Mouse (Mus musculus) ES-CJ7 (cell line): Measurements from ENCODE around the gene Ccnd2.

Experiments
- DNase-seq: peaks from one replicate; pipeline ENCODE4 v3.0.0; 2011; ENCODE audit warnings: low read depth, low spot score

Ccnd2 gene

DNA sequence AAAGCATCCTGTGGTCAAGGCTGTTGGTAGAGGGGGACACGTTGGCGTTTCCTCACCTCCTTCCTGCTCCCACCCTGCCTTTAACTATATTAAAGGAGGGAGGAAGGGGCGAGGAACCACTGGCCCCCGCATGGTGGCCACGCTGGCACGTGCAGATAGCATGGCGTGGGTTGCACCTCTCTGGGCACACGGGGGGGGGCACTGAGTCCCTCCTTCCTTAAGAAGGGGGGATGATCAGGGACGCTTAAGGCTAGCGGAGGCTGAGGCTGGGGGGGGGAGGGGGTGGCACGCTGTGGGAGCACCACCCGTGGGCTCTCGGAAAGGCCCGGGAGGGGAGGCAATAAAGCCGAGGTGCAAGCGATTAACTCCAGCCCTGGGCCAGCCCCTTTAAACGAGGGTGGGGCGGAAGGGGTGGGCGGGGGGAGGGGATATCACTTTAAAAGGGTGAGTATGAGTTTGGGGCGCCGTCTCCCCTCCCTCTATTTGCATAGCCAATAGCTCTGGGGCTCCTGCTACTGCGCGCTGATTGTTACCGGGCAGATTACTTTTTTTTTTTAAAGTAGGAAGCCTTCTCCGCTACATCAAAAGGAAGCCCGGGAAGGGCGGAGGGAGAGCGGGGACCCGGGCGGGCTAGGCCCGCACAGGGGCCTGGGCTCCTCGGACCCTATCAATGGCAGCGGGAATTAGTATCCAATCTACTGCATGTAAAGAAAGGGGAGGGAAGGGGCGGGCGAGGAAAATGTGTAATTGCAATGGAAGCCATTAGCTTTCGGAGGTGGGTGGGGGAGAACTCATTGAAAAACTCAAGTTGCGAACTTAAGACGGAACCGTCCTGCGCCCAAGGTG is at the start of gene Ccnd2:
Gene Ccnd2, minus strand, starts transcription at position 88 of the 846 bp plus-strand sequence.
- peak; percentile 95 for DNase-seq

DNA sequence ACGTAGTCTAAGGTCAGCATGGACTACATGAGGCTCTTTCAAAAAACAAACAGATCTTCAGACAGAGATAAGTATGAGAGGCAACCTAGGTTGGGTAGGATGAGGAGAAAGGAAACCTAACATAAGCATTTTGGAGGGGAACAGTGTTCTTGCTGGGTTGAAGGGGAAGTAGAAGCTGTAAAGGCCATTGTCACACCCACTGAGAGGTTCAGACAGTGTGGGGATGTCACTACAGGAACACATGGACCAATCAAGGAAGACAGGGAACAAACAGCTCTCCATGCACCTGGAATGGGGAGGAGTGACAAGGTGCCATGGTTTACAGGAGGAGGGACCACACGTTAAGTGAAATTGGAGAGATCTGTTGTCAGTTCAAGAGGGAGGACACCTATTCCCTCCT is 45.0 kb upstream of the Ccnd2 start:
- no peak for DNase-seq

DNA sequence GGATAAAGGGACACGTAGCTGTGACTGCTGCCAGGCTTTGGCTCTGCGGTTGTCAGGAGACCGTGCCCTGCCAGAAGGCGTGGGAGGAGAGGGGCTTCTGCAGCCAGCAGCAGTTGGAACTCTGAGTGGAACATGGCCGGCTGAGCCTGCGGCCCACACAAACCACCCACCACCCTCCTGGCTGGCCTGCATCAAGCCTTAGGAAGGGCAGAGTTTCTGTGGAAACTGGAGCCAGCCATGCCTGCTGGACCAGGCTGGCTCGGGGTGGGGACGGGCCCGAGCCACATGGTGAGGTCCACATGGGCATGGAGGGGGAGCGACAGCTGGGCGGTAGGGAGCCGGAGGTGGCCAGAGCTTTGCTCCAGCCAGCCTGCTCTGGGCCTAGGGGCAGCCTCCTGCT is 29.3 kb upstream of the Ccnd2 start:
- no peak for DNase-seq

DNA sequence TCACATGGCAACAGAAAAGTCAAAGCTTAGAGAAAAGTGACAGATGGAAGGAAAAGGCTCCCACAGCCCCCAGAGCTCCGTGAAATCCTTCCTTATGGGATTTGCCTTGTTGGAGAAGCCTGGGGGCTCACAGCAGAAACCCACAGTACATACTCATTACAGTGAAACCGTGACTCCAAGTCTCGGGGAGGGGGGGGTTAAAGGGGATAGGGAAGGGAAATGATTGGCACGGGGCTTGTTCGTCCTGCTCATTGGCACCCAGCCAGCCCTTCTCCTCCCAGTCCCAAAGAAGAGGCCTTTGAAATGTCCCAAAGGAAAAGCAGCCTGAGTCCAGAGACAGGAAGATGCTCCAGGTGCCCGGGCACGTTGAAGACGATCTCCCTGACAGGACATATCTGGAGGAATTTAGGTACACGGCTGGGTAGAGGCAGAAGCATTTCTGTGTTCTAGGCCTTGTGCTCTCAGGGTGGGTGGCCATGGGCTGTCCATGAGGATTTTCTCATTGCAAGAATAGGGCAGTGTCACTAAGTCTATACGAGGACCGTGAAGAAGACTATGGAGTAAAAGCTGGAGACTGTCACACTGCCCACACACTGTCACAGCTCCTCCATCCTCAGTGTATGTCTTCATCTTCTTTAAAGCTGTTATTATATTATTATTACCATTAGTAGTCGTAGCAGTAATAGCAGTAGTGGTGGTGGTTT is 27.2 kb upstream of the Ccnd2 start:
- no peak for DNase-seq

DNA sequence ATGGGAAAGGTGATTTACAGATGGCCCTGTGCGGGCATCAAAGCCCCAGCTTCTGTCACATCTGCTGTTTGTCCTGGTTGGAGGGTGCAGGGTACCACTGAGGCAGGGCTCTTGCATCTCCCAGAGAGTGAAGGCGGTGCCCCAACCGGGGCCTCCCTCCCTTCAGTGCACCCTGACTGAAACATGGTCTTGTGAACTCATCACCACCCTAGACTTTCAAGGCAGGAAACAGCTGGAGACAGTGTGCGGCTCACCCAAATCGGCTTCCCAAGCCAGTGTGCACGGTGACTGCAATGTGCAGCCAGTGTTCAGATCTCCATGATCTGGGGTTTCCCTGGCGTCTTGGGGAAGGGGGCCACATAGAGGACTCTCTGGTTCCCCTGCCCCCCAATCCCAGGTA is 26.0 kb upstream of the Ccnd2 start:
- DNase-seq = no peak

DNA sequence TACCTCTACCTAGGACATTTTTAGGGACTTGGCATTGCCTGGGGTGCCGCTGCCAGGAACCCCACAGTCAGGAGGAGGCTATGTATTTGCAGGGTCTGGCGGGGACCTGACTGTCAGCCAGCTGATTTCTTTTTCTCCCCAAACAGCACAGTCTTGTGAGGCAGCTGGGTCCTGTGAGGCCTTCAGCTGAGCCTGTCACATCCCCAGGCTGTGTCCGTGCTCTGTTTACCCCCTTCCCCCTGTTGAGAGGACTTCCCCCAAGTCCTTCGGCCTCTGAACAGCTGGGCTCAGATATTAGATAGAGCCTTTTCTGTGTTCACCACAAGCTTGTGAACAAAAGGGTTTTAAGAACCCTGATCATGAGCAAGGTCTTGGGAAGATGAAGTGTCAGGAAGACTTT is 25.4 kb upstream of the Ccnd2 start:
- no peak for DNase-seq

DNA sequence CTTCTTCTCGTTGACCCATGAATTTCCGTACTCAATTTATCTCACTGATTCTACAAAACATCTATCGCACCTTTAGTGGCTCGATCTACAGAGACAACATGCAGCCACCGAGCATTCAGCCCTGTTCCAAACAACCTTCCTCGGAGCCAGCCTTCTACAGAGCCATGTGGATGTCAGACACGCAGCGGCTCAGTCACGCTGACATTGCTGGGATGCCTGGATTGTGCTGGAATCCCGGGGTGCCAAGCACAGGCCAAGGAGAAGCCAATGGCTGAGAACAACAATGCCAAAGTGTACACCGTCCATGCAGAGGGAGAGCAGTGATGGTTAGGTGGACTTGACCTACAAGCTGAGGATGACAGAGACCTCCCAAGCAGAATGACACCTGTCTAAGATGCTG is 20.5 kb upstream of the Ccnd2 start:
- DNase-seq = no peak

DNA sequence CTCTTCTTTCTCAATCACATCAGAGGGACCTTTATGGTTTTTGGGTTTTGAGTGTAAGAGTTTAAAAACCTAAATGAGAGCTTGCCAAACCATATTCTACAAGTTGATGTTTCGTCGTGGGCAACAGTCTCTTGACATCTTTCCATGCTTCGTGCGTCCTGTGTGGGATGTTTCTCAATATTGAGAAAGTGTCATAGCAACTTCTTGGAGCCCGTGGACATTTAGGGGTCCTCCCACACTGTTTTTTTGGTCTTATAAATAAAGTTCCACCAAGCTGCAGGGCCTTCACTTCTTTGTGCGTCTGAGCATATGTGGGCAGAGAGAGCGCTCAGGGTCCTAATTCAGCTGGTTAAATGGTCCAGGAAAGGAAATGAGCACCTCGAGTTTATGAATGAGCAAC is 18.7 kb upstream of the Ccnd2 start:
- DNase-seq = no peak

DNA sequence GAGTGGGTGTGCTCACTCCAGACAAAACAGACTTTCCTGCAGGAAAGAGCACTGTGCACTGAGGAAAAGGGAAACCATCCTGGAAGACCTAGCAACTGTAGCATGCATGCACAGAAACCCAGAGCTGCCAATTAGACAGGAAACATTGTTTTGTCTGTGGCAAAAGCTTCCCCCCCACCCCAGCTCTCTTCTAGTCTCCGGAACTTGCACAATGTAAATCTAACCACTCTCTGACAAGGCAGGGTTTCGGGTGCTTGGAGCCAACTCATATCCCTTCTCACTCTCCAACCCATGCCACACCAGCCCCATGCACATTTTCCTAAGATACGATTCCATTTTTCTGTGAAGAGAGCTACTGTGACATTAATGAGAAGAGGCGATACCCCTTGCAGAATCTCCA is 13.7 kb upstream of the Ccnd2 start:
- no peak for DNase-seq

DNA sequence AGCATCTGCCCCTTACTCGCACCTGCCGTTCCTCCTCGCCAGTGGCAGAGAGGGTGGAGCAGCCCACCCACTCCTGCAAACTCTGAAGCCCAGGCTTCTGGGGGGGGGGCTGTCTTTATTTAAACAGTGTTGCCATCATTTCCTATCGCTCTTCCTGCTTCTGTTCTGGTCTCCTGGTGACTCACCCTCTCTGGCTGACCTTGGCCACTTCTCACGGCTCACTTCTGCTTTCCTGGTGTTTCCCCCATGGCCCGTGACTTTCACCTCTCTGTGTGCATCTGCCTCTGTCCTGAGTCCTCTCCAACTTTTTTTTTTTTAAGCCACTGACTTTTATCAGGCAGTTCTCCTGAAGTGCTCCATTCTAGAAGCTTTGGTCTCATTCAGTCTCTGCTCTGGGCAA is 10.8 kb upstream of the Ccnd2 start:
- DNase-seq = no peak

DNA sequence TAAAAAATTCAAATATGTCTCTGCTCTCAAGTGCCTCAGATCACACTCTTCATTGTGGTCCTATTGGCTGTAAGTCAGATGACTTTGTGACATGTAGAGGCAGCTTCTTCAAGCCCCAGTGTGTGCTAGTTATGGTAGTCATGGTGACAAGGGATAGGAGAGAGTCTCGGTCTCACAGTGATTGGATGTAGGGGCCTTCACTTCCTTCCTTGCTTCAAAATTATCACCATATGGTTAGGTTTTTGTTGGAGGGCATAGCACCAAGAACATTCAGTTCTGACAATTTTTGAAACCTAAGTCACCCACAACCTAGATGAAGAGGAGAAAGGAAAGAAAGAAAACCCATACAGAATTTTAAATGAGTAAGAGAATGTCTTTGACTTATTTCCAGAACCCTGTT is 5.3 kb upstream of the Ccnd2 start:
- no peak for DNase-seq

DNA sequence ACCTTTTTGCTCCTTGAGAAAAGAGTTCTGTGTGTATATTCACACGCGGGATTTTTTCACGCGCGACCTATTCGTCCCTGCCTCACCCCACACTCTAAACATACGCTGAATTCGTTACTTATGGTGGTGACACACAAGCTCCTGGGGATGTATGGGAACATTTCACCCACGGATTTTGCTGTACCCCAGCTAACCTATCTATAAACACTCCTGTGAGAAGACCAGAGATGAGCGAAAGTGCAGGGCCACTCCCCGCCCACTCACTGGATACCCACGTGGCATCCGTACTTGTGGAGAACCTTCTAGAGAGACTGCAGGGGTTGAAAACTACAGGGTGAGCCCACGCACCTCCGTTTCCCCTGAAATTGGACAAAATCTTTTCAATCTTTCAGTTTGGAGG is 3.5 kb upstream of the Ccnd2 start:
- peak; percentile 45 for DNase-seq

DNA sequence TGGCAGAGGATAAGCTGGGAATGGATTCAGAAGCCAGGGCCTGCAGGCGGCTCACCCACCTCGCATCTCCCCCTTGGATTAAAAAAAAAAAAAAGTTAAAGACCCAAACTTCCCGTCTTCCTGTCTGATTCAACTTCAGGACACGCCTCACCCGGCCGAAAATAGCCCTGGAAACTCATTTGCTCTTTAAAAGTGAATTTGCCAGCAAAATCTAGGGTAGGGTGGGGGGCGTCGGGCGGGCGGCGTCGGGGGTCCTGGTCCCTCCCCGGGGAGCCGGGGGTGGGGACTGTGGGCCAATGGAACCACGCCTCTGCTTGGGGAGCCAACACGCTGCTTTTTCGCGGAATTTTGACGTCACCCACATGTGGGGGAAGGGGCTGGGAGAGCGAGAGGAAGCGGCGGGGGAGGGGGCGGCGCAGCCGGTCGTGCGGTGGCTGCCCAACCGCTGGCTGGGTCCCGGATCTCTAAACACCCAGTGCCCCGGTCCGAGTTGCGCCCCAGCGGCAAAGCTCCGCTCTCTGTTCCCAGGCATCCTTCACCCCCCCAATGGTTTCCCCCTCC is 2.8 kb upstream of the Ccnd2 start:
- peak; percentile 89 for DNase-seq

DNA sequence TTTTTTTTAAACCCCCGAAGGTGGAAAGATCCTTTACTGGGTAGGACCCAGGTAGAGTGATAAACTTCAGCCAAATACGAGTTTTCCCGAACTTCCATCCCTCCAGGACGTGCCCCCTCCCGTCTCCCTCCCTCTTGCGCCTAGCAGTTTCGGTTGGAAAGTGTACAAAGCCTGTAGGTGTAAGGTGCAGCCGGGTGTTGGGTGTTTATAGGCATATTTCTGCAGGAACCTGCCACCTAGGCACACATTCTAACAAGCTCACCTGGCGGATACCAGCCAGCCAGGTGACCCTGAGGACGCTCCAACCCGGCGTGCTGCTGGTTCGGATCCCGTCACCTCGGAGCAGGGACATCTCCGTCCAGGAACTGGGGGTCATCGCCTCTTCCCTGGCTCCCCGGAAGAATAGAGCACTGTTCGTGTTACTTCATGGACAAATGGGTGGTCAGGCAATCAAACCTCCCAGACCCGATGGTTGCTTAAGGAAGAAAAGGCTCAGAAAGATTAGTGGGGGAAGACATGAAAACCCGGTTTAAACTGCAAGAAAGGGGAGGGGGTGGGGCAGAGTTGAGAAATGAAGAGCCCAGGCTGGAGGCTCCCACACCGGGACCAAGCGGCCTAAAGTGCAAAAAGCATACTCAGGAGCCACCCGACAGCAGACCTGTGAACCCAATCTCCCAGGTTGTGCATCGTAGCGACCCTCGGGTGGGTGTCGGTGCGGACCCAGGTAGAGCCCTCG is 2.1 kb upstream of the Ccnd2 start:
- DNase-seq = peak; percentile 76

DNA sequence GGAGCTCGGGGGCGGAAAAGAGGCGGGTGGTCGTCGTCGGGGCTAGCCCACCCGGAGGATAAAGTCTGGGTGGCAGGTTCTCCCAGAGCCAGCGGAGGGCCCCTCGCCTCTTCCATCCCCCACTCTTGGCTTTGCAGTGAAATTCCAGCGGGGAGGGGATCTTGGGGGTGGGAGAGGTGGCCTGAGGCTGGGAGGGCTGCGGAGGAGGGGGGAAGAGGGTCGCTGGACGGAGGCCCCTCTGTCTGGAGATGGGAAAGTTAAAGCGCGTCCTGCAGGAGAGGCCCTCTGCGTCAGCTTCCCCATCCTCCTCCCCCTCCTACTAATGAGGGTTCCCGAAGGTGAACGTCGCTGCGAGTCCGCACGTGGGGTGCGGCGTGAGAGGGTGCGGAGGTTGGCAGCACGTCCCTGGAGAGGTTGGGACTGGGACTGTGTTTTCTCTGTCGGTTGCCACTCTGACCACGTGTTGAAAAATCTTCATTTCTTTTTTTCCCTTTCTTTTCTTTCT is 1.4 kb upstream of the Ccnd2 start:
- peak; percentile 58 for DNase-seq

DNA sequence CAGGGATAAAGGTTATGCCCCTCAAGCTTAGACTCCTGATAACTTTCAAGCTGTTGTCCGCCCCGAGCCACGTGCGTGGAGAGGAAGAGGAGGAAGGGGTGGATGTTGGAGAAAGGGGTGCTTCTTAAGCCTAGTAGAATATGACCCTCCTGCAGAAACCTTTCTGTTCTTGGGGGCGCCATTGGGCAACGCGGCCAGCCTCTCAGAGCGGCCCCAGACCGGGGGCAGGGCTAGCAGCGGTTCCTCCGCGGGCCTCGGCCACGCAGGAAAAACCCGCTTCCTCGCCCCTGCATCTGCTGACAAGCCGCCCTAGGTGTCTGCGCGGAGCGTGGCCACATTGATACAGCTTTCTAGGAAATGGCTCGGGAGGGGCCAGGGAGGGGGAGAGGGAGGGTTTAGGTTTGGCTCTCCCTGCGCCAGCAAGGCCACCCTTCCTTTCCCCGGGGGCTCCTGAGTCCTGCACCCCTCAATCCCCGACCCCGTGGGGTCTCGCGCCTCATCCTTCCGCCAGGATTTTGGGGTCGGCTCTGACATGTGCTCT is 358 bp downstream of the Ccnd2 start:
- peak; percentile 48 for DNase-seq

DNA sequence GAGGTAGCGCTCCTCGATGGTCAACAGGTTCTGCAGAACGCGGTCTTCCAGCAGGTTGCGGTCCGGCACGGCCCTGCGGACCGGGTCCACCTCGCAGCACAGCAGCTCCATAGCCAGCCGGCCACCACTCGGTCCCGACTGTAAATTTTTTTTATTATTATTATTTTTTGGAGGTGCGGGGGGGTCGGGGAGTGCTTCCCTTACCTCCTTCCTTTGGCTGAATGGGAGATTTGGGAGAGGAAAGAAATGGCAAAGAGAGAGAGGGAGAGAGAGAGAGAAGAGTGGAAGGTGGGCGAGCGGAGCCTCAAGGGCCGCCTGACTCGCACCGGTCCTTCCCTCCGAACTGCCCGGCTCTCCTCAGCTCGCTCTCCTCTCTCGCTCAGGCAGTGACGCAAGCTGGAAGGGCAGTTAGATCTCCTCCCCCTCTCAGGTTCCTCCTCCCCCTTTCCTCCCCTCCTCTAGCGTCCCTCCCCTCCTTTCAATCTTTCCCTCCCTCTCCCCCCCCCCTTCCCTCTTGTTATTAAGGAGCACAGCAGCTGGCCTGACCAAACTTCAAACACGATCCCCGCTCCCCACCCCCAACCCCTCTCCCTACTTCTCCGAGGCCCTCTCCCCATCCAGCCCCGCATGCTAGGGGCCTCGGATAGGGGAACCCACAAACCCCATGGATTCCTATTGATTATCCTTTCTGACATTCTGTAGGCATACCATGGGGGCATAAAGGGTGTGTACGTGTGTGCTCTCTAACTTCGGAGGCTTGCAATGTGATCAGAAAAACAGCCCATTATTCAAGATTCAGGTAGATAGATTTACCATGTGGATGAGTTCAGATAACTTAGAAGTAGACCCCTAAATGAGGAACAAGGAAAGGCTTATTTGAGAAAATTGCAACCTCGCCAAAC is 1.1 kb downstream of the Ccnd2 start:
- DNase-seq = peak; percentile 86

DNA sequence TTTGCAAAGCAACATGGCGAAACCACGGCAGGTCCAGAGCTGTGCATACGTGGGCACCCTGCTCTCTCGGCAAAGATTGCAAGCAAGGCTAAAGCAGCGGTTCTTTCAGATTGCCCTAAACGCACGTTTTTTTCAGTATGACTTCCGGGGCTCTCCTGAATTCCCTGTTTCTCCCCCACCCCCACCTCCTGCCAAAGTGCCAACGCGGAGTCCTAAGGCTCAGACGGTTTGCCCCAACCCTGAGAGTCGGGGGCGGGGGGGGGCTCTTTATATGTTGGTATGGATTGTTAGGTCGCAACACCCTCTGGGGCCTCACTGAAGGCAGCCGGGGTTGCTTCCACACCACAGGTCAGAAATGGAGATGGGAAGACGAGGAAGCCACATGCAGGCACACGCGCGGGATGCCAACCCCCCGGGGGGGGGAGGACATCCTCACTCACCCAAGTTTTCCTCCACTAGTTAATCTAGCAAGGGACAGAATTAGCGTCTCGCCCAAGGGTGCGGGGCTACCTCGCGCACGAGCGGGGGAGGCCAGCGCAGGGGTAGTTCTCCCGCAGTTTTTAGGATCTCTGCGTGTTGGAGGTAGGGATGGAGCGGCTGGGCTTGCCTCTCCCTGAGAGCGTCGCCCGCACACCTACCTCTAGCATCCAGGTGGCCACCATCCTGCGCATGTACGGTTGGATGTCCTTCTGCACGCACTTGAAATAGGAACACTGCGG is 1.9 kb downstream of the Ccnd2 start:
- peak; percentile 51 for DNase-seq

DNA sequence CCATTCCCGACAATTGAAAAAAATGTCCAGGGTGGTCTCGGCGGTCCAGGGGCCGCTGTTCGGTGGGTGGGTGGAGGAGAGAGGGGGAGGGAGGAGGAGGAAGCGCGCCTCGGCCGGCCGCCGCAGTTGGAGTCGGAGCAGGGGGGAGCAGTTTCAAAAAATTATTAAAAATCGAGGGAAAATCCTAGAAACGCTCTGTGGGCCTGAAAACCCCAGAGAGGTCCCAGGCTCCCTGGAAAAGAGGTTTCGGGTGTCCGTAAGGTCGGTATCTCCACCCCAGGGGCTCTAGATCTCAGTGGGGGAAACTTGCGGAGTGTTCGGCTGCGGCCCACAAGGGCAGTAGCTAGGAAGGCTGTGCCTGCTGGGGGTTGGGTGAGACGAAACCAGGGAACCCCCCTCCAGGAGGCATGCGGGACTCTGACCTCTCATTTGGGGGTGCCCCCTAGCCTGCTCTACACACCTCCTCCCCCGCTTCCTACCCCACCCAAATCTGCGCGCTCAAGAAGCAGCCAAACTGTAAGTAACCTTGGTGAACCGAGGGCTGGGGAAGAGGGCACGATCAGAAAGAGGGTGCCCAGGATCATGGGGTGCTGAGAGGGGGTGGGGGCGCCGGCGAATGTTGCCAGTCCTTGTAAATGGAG is 2.6 kb downstream of the Ccnd2 start:
- peak; percentile 30 for DNase-seq
